Mouse (Mus musculus) liver, adult 2 months (tissue): ENCODE measurements at regions not wholly inside any gene's neighbourhood (a gene's known extent, or its start where the extent isn't known, plus 50 kb on each side); places are given as distances from the start of the nearest gene placed in this dataset.

ENCODE experiments used
- DNase-seq: peaks from one replicate; pipeline ENCODE4 v3.0.0-alpha.2; 2011; ENCODE audit warnings: low read depth, low spot score; ENCODE audit errors: extremely low read depth
- H3K27ac ChIP-seq: fragments of 200-500 bp; replicated peaks from 2 replicates; pipeline ENCODE4 v1.5.1; 2012; ENCODE audit warnings: low read depth, mild to moderate bottlenecking, control low read depth, inconsistent platforms, low read length; ENCODE audit not compliant: insufficient read depth
- H3K27me3 ChIP-seq: fragments of 200-500 bp; 2 replicates; pipeline ENCODE4 v1.6.1; 2012; ENCODE audit warnings: mild to moderate bottlenecking, moderate library complexity, low read length, inconsistent platforms; ENCODE audit not compliant: control insufficient read depth, insufficient read depth
- H3K36me3 ChIP-seq: fragments of 200-500 bp; 2 replicates; pipeline ENCODE4 v1.6.1; 2012; ENCODE audit warnings: low read length, inconsistent platforms; ENCODE audit not compliant: control insufficient read depth, insufficient read depth
- H3K4me1 ChIP-seq: fragments of 200-500 bp; 2 replicates; pipeline ENCODE4 v1.6.1; 2011; ENCODE audit warnings: low read length; ENCODE audit not compliant: control insufficient read depth, insufficient read depth
- H3K4me3 ChIP-seq: fragments of 200-500 bp; 2 replicates; pipeline ENCODE4 v1.5.1; 2011; ENCODE audit warnings: low read depth, mild to moderate bottlenecking, control low read depth, low read length, moderate library complexity; ENCODE audit not compliant: insufficient read depth
- H3K79me2 ChIP-seq: fragments of 200-500 bp; 2 replicates; pipeline ENCODE4 v1.6.1; 2012; ENCODE audit warnings: inconsistent platforms, mild to moderate bottlenecking, low read length, moderate library complexity; ENCODE audit not compliant: control insufficient read depth, insufficient read depth
- H3K9ac ChIP-seq: fragments of 200-500 bp; 2 replicates; pipeline ENCODE4 v1.6.1; 2012; ENCODE audit warnings: low read depth, mild to moderate bottlenecking, control low read depth, inconsistent platforms, low read length
- CTCF ChIP-seq: fragments of 200-500 bp; IDR thresholded peaks from 2 replicates; pipeline ENCODE4 v1.5.1; 2011; ENCODE audit warnings: low read depth, low read length, control low read depth
- POLR2A ChIP-seq: fragments of 200-500 bp; IDR thresholded peaks from 2 replicates; pipeline ENCODE4 v1.6.1; 2011; ENCODE audit warnings: low read length, control low read depth; ENCODE audit not compliant: insufficient read depth; ENCODE audit errors: extremely low read depth
- whole genome bisulfite sequencing: fragments of 180-500 bp; shearing (Covaris S2); methylation state at CpG from one replicate; pipeline ENCODE4 v1.1.7; 2018; 5-methylcytosine and 5-hydroxymethylcytosine counted together

DNA sequence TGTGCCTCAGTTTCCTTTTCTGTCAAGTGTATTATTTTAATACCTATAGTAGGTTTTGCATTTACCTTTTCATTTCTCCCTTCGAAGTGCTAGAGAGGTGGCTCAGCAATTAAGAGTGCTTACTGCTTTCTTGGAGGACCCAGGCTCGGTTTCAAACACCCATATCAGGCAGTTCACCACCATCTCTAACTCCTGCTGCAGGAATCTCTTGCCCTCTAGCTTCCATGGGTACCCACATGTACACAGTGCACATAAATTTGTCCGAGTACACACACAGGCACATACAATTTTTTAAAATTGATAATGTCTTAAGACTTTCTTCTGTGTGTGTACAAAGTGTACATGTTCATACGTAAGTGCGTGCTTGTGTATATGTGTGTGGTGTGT lies 220.9 kb upstream of the Rpl38 start:
- 0 out of 2 replicates have a peak, but pooled peaks cover 3% of the 10 kb centered on the region for H3K4me1 ChIP-seq
- no peak overlapping the region for H3K4me3 ChIP-seq
- no peak overlapping the region for H3K27ac ChIP-seq
- H3K27me3 ChIP-seq, result no peaks in the 10 kb centered on the region
- TF ChIP-seq CTCF (no peak), POLR2A (no peak)
- 90% methylated on average over 5 of the region's 5 CpGs for WGBS
- H3K9ac ChIP-seq, result no peak overlapping the region
- DNase-seq, result no peak
- H3K36me3 ChIP-seq, result no peaks in the 10 kb centered on the region
- H3K79me2 ChIP-seq, result no peaks in the 10 kb centered on the region

DNA sequence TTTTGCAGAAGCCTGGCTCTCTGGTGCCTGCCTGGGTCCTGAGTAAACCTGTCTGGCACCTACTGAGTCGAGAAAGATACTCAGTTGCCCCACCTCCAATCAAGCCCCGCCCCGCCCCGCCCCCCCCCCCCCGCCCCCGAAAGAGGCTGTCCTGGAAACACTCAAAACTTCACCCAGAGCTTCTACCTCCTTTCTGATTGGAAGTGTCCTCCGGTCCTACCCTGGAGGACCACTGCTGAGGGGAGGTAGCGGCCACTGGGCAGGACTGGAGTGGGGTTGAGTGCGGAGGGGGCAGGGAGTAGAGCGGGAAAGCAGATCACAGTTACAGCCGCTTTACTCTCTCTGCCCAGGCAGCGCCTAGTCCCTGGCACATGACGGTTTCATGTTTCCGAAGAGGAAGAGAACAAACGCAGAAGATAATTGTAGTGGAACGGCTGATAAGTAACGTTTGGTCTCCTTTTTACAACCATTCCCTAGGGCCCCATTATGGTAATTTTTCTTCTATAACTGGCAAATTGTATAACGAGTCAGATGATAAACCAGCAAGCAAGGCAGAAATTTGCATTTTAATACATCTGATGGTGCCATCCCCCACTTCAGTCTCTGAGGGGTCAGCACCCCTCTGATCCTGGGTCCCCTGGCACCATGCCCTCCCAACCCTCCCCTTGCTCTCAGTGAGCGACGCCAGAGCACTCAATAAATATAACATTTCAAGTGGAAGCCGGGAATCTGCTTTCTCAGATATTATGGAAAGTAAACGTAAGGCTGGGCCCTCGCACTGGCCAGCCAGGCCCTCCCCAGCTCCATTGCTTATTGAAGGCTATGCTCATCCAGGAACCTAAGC lies 221.5 kb upstream of the Rpl38 start:
- no peaks in the 10 kb centered on the region for H3K36me3 ChIP-seq
- H3K27ac ChIP-seq, result no peak overlapping the region
- H3K27me3 ChIP-seq, result no peaks in the 10 kb centered on the region
- no peak for TF ChIP-seq POLR2A
- no peak for TF ChIP-seq CTCF
- peak; percentile 8 for DNase-seq
- 0 out of 2 replicates have a peak, but pooled peaks cover 3% of the 10 kb centered on the region for H3K4me1 ChIP-seq
- H3K4me3 ChIP-seq, result peak overlapping the region; percentile 44; the same call in 1 of the 2 replicates
- WGBS, result 12% methylated on average over 23 of the region's 23 CpGs
- no peaks in the 10 kb centered on the region for H3K79me2 ChIP-seq
- no peak overlapping the region for H3K9ac ChIP-seq

DNA sequence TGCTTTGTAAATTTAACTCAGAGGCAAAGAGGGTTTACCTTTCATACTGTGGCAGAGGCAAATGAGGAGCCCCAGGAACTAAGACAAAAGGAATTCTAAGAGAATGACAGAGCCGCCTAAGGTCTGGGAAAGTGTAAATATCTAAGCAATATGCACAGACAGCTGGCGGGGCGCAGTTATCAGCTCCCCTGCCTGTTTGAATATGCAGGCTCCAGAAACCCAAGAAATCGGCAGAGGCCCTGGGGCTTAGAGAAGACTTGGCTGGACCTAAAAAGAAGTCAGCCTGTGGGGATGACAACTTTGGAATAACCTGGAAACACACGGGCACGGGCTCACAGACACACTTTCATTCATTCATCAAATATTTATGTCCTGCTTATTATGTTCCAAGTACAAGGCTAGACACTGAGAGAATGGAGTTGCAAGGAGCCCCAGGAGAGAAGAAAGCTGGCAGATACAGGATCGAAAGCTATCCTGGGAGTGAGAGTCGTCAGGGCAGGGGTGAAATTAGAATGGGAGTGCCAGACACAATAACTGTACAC lies 222.2 kb upstream of the Rpl38 start:
- no peak overlapping the region for H3K4me3 ChIP-seq
- TF ChIP-seq CTCF (no peak), POLR2A (no peak)
- 11% methylated on average over 8 of the region's 8 CpGs for WGBS

DNA sequence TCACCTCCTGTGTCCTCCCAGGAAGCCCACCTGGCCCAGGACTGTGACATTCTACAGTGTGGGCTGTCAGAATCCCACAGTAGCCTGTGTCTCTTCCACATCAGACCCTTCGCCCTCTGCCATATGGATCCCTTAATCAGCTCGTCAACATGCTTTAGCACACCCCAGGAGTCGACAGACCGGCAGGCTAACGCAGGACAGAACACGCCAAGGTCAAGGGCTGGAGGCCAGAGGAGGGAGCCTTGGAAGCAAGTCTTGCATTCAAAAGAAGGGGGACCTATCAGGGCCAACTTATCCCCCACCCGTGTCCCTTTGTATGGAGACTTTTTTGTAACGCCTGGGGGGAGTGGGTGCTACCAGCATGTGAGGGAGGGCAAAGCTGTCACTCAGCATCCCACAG lies 224.1 kb upstream of the Rpl38 start:
- no peak overlapping the region for H3K9ac ChIP-seq
- H3K4me1 ChIP-seq, result 0 out of 2 replicates have a peak, but pooled peaks cover 3% of the 10 kb centered on the region
- H3K36me3 ChIP-seq, result no peaks in the 10 kb centered on the region
- no peak for DNase-seq
- no peak for TF ChIP-seq CTCF
- no peak for TF ChIP-seq POLR2A
- WGBS, result 48% methylated on average over 8 of the region's 8 CpGs
- no peak overlapping the region for H3K4me3 ChIP-seq
- no peaks in the 10 kb centered on the region for H3K79me2 ChIP-seq
- H3K27ac ChIP-seq, result no peak overlapping the region
- no peaks in the 10 kb centered on the region for H3K27me3 ChIP-seq

More for the DNA sequence above, 222.2 kb upstream of the Rpl38 start:
- Histone ChIP-seq H3K4me1 (0 out of 2 replicates have a peak, but pooled peaks cover 3% of the 10 kb centered on the region), H3K27me3 (no peaks in the 10 kb centered on the region), H3K79me2 (no peaks in the 10 kb centered on the region), H3K36me3 (no peaks in the 10 kb centered on the region), H3K9ac (no peak overlapping the region), H3K27ac (no peak overlapping the region)
- no peak for DNase-seq

DNA sequence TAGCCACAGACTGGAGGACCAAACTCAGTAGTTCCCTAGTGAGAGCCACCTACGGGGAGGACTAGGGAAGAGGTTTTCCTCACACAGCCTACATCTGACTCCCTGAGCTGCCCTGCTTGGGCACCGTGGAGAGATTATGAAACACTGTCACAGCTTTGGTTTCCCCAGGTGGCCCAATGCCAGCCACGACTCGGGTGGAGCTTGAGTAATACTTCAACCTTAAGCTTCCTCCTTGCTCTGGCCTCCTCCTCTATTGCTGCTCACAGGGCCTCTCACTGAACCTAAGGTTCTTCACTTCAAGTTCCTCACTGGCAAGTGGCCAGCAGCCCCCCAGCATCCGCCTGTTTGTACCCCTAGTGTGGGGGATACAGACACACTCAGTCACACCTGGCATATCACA lies 224.9 kb upstream of the Rpl38 start:
- Histone ChIP-seq H3K27me3 (no peaks in the 10 kb centered on the region), H3K4me3 (no peak overlapping the region), H3K4me1 (0 out of 2 replicates have a peak, but pooled peaks cover 3% of the 10 kb centered on the region), H3K9ac (no peak overlapping the region), H3K36me3 (no peaks in the 10 kb centered on the region), H3K27ac (no peak overlapping the region), H3K79me2 (no peaks in the 10 kb centered on the region)
- no peak for TF ChIP-seq POLR2A
- TF ChIP-seq CTCF, result no peak
- 39% methylated on average over 5 of the region's 5 CpGs for WGBS
- DNase-seq, result no peak

DNA sequence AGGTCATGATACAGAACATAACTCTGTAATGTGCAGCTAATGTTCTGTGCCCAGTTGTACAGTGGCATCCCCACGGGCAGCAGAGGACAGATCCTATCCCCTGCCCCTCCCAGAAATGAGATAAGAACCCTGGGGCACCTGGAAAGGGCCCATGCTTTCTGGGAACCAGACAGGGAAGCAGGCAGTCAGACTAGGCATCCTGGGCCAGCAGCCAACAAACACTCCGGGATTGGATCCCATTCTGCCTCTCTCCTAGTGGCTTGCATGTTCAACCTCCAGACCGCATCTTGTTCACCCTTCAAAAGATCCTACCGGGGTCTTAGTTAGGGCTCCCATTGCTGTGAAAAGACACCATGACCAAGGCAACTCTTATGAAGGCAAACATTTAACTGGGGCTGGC lies 229.0 kb upstream of the Rpl38 start:
- Histone ChIP-seq H3K4me1 (no peaks in the 10 kb centered on the region), H3K4me3 (no peak overlapping the region), H3K36me3 (no peaks in the 10 kb centered on the region), H3K9ac (no peak overlapping the region), H3K79me2 (no peaks in the 10 kb centered on the region), H3K27me3 (no peaks in the 10 kb centered on the region), H3K27ac (no peak overlapping the region)
- 87% methylated on average over 4 of the region's 4 CpGs for WGBS
- DNase-seq, result no peak
- TF ChIP-seq POLR2A (no peak), CTCF (no peak)
